Mouse (Mus musculus) gastrocnemius, adult 18-20 months (tissue): ENCODE measurements around the gene Usp53. TPM values are rescaled to one million over a fixed set of nuclear protein-coding genes. Genes with fewer than 3 reads are reported as not detected.

Experiments
- DNase-seq: peaks from one replicate; pipeline ENCODE4 v3.0.0; 2021; ENCODE audit warnings: low spot score
- microRNA-seq: library from miRNA; unstranded; fragments of <30 nt; microRNA quantifications from one replicate; pipeline ENCODE4 v1.2.0, GENCODE M21; 2021
- total RNA-seq, 2 experiments: library from RNA; stranded (reverse); gene quantifications; 2 replicates each; pipeline ENCODE4 v1.2.3; 2021

Gene Usp53
- total RNA-seq, 2 experiments from 2014 or later: 11.3 to 11.4 TPM

DNA sequence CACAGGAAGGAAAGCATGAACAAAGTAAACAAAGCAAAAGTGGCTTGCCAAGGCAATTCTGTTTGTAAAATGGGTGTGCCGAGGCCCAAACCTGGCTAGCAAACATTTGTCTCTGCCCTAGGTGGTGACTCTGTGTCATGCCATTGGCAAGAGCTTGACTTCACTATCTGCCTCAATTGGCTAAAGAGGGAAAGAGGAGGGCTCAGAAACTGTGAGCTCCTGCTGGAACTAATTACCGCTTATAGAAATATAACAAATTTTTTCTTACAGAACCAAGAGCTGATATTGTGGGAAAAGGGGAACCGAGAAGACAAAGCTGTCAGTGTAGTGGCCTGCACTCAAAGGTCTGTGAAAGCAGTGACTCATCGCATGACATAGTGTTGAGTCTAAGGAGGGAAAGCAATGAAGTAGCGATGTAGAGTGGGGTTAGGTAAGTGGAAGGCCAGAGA, 95.9 kb downstream of the Usp53 start:
- DNase-seq: no peak

DNA sequence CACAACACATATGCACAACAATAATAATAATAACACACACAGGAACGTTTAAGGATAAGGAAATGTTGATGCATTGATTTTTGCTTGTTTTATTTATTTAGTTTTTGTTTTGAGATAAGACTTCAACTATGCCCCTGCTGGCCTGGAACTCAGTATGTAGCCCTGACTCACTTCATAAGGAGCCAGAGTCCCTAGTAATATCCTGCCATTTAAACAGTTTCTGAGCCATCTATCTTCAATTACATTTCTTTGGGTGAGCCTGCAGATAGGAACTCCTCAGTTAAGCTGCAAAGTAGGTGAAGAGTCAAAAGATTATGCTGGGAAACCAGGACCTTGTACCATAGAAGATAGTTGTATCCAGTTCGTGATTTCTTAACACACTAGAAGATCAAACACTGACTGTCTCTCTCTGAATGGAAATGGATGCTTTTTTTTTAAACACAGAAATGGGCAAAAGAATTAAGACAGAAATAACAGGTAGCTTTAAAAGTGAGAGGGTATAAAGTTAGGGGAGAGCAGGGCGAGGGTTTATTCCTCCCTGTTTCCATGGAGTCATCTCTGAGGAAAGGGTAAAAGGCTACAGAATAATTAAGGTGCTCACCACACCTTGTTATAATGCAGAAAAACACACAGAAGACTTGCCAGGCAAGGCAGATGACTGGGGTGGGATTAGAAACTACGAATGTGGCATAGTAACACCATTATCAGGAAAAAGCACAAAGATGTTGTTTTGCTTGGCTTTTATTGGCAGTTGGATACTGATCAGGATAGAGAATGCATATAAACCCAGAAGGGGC, 96.6 kb downstream of the Usp53 start:
- no peak for DNase-seq

Small RNA genes lying within 50 kb of the gene (microRNA-seq; reads per million reads assigned to microRNA genes)
- gene Gm22066: not detected

Other genes starting within 250 kb of the Usp53 start
- gene Fabp2, start 89.4 kb downstream of the Usp53 start, total RNA-seq: not detected
- not detected for gene Gm10959, start 65.2 kb downstream of the Usp53 start, total RNA-seq
- 10 to 100 TPM; 22.9 to 27.9 TPM for gene 1810037I17Rik, start 60.3 kb downstream of the Usp53 start, total RNA-seq
- 100 to 1,000 TPM; 352 to 392 TPM for gene Myoz2, start 50.5 kb upstream of the Usp53 start, total RNA-seq